Mouse (Mus musculus) midbrain, embryonic 13.5 days (tissue): Measurements from ENCODE around the gene Lnpep. TPM values are rescaled to one million over a fixed set of nuclear protein-coding genes. Genes with fewer than 3 reads are reported as not detected.

Experiments used
- ATAC-seq: fragments of 200-750 bp; cut with Nextera tagmentation; 2 replicates; pipeline ENCODE4 v1.8.0; 2017; ENCODE audit warnings: mild to moderate bottlenecking, moderate TSS enrichment, moderate library complexity
- H3K27ac ChIP-seq: fragments of 300-500 bp; sonication (generic); 2 replicates; pipeline ENCODE4 v1.5.1; 2015; ENCODE audit warnings: inconsistent platforms, mild to moderate bottlenecking, moderate library complexity
- H3K27me3 ChIP-seq: fragments of 300-500 bp; sonication (generic); 2 replicates; pipeline ENCODE4 v1.6.1; 2015; ENCODE audit warnings: mild to moderate bottlenecking, inconsistent platforms
- H3K36me3 ChIP-seq: fragments of 300-500 bp; sonication (generic); 2 replicates; pipeline ENCODE4 v1.6.1; 2015; ENCODE audit warnings: mild to moderate bottlenecking, inconsistent platforms
- H3K4me1 ChIP-seq: fragments of 300-500 bp; sonication (generic); replicated peaks from 2 replicates; pipeline ENCODE4 v1.6.1; 2015; ENCODE audit warnings: inconsistent platforms
- H3K4me2 ChIP-seq: fragments of 300-500 bp; sonication (generic); replicated peaks from 2 replicates; pipeline ENCODE4 v1.6.1; 2015; ENCODE audit warnings: moderate library complexity, mild to moderate bottlenecking, inconsistent platforms
- H3K4me3 ChIP-seq: fragments of 300-500 bp; sonication (generic); replicated peaks from 2 replicates; pipeline ENCODE4 v1.5.1; 2015; ENCODE audit warnings: mild to moderate bottlenecking, inconsistent platforms
- H3K9ac ChIP-seq: fragments of 300-500 bp; sonication (generic); replicated peaks from 2 replicates; pipeline ENCODE4 v1.6.1; 2015; ENCODE audit warnings: mild to moderate bottlenecking, inconsistent platforms
- H3K9me3 ChIP-seq: fragments of 300-500 bp; sonication (generic); 2 replicates; pipeline ENCODE4 v1.6.1; 2016; ENCODE audit warnings: mild to moderate bottlenecking, inconsistent platforms
- WGBS: fragments of 180-500 bp; shearing (Covaris S2); methylation state at CpG from one replicate; pipeline ENCODE4 v1.1.7; 2015; 5-methylcytosine and 5-hydroxymethylcytosine counted together
- polyA plus RNA-seq: library from polyadenylated mRNA; unstranded; fragments of >200 nt; fragmentation: Nextera tagmentation; extraction: Ambion mirVana; gene quantifications from 2 replicates; pipeline ENCODE4 v1.2.1, GENCODE M21; 2015

Gene Lnpep
- polyA plus RNA-seq, 1 experiment from 2014 or later: 9.0 TPM

- Histone ChIP-seq H3K27ac (peak overlapping the region; percentile 100), H3K4me2 (peak overlapping the region; percentile 70), H3K9me3 (no peaks in the 10 kb centered on the region), H3K4me1 (peaks cover 25% of the 10 kb centered on the region), H3K27me3 (no peaks in the 10 kb centered on the region), H3K9ac (peak overlapping the region; percentile 91), H3K36me3 (no peaks in the 10 kb centered on the region), H3K4me3 (peak overlapping the region; percentile 89)
- WGBS: 55% methylated on average over 7 of the region's 7 CpGs
- ATAC-seq: no peak
Observed at GRCm38 (mm10) chr17:17625887-17626679, 1.2 kb upstream of the Lnpep start.

GRCm38 (mm10) chr17:17624421-17624956 is 361 bp downstream of the Lnpep start:
- peak; percentile 98 for ATAC-seq

GRCm38 (mm10) chr17:17623890-17624420 is 895 bp downstream of the Lnpep start:
- peak overlapping the region; percentile 70 for H3K4me2 ChIP-seq
- H3K4me1 ChIP-seq: peaks cover 25% of the 10 kb centered on the region
- H3K27ac ChIP-seq: peak overlapping the region; percentile 100
- no peaks in the 10 kb centered on the region for H3K27me3 ChIP-seq
- ATAC-seq: no peak; the same call in none of the 2 replicates
- no peaks in the 10 kb centered on the region for H3K36me3 ChIP-seq
- under 1% methylated on average over 41 of the region's 42 CpGs for WGBS
- H3K9me3 ChIP-seq: no peaks in the 10 kb centered on the region
- H3K4me3 ChIP-seq: peak overlapping the region; percentile 89
- peak overlapping the region; percentile 91 for H3K9ac ChIP-seq

More at GRCm38 (mm10) chr17:17624421-17624956, 361 bp downstream of the Lnpep start:
- no peaks in the 10 kb centered on the region for H3K36me3 ChIP-seq
- H3K27ac ChIP-seq: peak overlapping the region; percentile 100
- no peaks in the 10 kb centered on the region for H3K9me3 ChIP-seq
- peaks cover 25% of the 10 kb centered on the region for H3K4me1 ChIP-seq
- H3K9ac ChIP-seq: peak overlapping the region; percentile 91
- H3K27me3 ChIP-seq: no peaks in the 10 kb centered on the region
- under 1% methylated on average over 51 of the region's 51 CpGs for WGBS
- H3K4me3 ChIP-seq: peak overlapping the region; percentile 89
- peak overlapping the region; percentile 70 for H3K4me2 ChIP-seq

GRCm38 (mm10) chr17:17623221-17623889 is 1.5 kb downstream of the Lnpep start:
- Histone ChIP-seq H3K4me1 (peaks cover 25% of the 10 kb centered on the region), H3K27me3 (no peaks in the 10 kb centered on the region), H3K36me3 (no peaks in the 10 kb centered on the region), H3K4me2 (peak overlapping the region; percentile 70), H3K9ac (peak overlapping the region; percentile 91), H3K27ac (peak overlapping the region; percentile 100), H3K4me3 (peak overlapping the region; percentile 89), H3K9me3 (no peaks in the 10 kb centered on the region)
- no peak for ATAC-seq
- WGBS: 1% methylated on average over 7 of the region's 7 CpGs

- Histone ChIP-seq H3K36me3 (no peaks in the 10 kb centered on the region), H3K9me3 (no peaks in the 10 kb centered on the region), H3K27me3 (no peaks in the 10 kb centered on the region), H3K9ac (no peak overlapping the region), H3K27ac (no peak overlapping the region), H3K4me3 (no peak overlapping the region), H3K4me2 (no peak overlapping the region), H3K4me1 (peaks cover 25% of the 10 kb centered on the region)
- no peak for ATAC-seq
- 96% methylated on average over 1 of the region's 1 CpGs for WGBS
Observed at GRCm38 (mm10) chr17:17622576-17622975, 2.3 kb downstream of the Lnpep start.

GRCm38 (mm10) chr17:17621586-17621985 is 3.3 kb downstream of the Lnpep start:
- no peaks in the 10 kb centered on the region for H3K36me3 ChIP-seq
- 87% methylated on average over 3 of the region's 3 CpGs for WGBS
- H3K4me1 ChIP-seq: peaks cover 25% of the 10 kb centered on the region
- no peaks in the 10 kb centered on the region for H3K9me3 ChIP-seq
- no peak overlapping the region for H3K27ac ChIP-seq
- ATAC-seq: no peak
- no peak overlapping the region for H3K4me3 ChIP-seq
- no peak overlapping the region for H3K9ac ChIP-seq
- no peaks in the 10 kb centered on the region for H3K27me3 ChIP-seq
- no peak overlapping the region for H3K4me2 ChIP-seq

- ATAC-seq: no peak
- Histone ChIP-seq H3K4me3 (no peak overlapping the region), H3K4me2 (no peak overlapping the region), H3K36me3 (no peaks in the 10 kb centered on the region), H3K9ac (no peak overlapping the region), H3K9me3 (no peaks in the 10 kb centered on the region), H3K27ac (no peak overlapping the region), H3K27me3 (no peaks in the 10 kb centered on the region), H3K4me1 (peaks cover 17% of the 10 kb centered on the region)
- 86% methylated on average over 1 of the region's 1 CpGs for WGBS
Observed at GRCm38 (mm10) chr17:17618463-17618862, 6.4 kb downstream of the Lnpep start.

GRCm38 (mm10) chr17:17617440-17618204 is 7.2 kb downstream of the Lnpep start:
- Histone ChIP-seq H3K4me2 (no peak overlapping the region), H3K9me3 (no peaks in the 10 kb centered on the region), H3K4me1 (peaks cover 10% of the 10 kb centered on the region), H3K27ac (no peak overlapping the region), H3K27me3 (no peaks in the 10 kb centered on the region), H3K36me3 (no peaks in the 10 kb centered on the region), H3K9ac (no peak overlapping the region), H3K4me3 (no peak overlapping the region)
- WGBS: 93% methylated on average over 4 of the region's 4 CpGs
- ATAC-seq: no peak

GRCm38 (mm10) chr17:17612336-17612735 is 12.5 kb downstream of the Lnpep start:
- no peak overlapping the region for H3K9ac ChIP-seq
- no peaks in the 10 kb centered on the region for H3K9me3 ChIP-seq
- no peaks in the 10 kb centered on the region for H3K36me3 ChIP-seq
- WGBS: 93% methylated on average over 2 of the region's 2 CpGs
- no peak overlapping the region for H3K4me2 ChIP-seq
- H3K4me3 ChIP-seq: no peak overlapping the region
- H3K4me1 ChIP-seq: peaks cover 4% of the 10 kb centered on the region; the same call in 1 of the 2 replicates
- no peak for ATAC-seq
- no peak overlapping the region for H3K27ac ChIP-seq
- no peaks in the 10 kb centered on the region for H3K27me3 ChIP-seq

- no peak overlapping the region for H3K4me2 ChIP-seq
- H3K4me3 ChIP-seq: no peak overlapping the region
- H3K9me3 ChIP-seq: no peaks in the 10 kb centered on the region
- H3K9ac ChIP-seq: no peak overlapping the region
- peaks cover 4% of the 10 kb centered on the region; the same call in 1 of the 2 replicates for H3K4me1 ChIP-seq
- no peaks in the 10 kb centered on the region for H3K27me3 ChIP-seq
- WGBS: 90% methylated on average over 3 of the region's 3 CpGs
- no peak for ATAC-seq
- H3K27ac ChIP-seq: no peak overlapping the region
- H3K36me3 ChIP-seq: no peaks in the 10 kb centered on the region
Observed at GRCm38 (mm10) chr17:17609523-17609922, 15.3 kb downstream of the Lnpep start.

GRCm38 (mm10) chr17:17608416-17608988 is 16.3 kb downstream of the Lnpep start:
- 64% methylated on average over 5 of the region's 5 CpGs for WGBS
- H3K27ac ChIP-seq: no peak overlapping the region
- no peak overlapping the region for H3K4me2 ChIP-seq
- no peak overlapping the region for H3K4me3 ChIP-seq
- no peaks in the 10 kb centered on the region for H3K27me3 ChIP-seq
- peaks cover 4% of the 10 kb centered on the region; the same call in 1 of the 2 replicates for H3K4me1 ChIP-seq
- no peak for ATAC-seq
- H3K9me3 ChIP-seq: no peaks in the 10 kb centered on the region
- H3K9ac ChIP-seq: no peak overlapping the region
- H3K36me3 ChIP-seq: no peaks in the 10 kb centered on the region
